Mouse (Mus musculus): Measurements from ENCODE around the gene Usp50. TPM values are rescaled to one million over a fixed set of nuclear protein-coding genes. Genes with fewer than 3 reads are reported as not detected.

Gene Usp50
- polyA plus RNA-seq, 1 experiment from 2014 or later = 3.2 TPM

GRCm38 (mm10) chr2:126675169-126676121, 107.8 kb downstream of the Usp50 start:
- Histone ChIP-seq H3K9me3 (0 out of 2 replicates have a peak, but pooled peaks cover 3% of the 10 kb centered on the region), H3K9ac (peak overlapping the region; percentile 100), H3K36me3 (replicated peaks) (peaks cover 17% of the 10 kb centered on the region), H3K4me2 (peak overlapping the region; percentile 79), H3K4me3 (replicated peaks) (peak overlapping the region; percentile 98), H3K27me3 (no peaks in the 10 kb centered on the region), H3K27ac (peak overlapping the region; percentile 100), H3K4me1 (peaks cover 36% of the 10 kb centered on the region)
- ATAC-seq (ENCODE audit: low FRiP score) = peak; percentile 94
- WGBS = under 1% methylated on average over 95 of the region's 99 CpGs

- Histone ChIP-seq H3K27ac (peak overlapping the region; percentile 100), H3K4me1 (peaks cover 36% of the 10 kb centered on the region), H3K36me3 (replicated peaks) (peaks cover 14% of the 10 kb centered on the region), H3K9me3 (no peaks in the 10 kb centered on the region), H3K9ac (peak overlapping the region; percentile 100), H3K27me3 (no peaks in the 10 kb centered on the region), H3K4me2 (peak overlapping the region; percentile 79), H3K4me3 (replicated peaks) (peak overlapping the region; percentile 98)
- ATAC-seq (ENCODE audit: low FRiP score) = peak; percentile 71
- under 1% methylated on average over 75 of the region's 77 CpGs for WGBS
Observed at GRCm38 (mm10) chr2:126674441-126675168, 108.7 kb downstream of the Usp50 start.

DNA sequence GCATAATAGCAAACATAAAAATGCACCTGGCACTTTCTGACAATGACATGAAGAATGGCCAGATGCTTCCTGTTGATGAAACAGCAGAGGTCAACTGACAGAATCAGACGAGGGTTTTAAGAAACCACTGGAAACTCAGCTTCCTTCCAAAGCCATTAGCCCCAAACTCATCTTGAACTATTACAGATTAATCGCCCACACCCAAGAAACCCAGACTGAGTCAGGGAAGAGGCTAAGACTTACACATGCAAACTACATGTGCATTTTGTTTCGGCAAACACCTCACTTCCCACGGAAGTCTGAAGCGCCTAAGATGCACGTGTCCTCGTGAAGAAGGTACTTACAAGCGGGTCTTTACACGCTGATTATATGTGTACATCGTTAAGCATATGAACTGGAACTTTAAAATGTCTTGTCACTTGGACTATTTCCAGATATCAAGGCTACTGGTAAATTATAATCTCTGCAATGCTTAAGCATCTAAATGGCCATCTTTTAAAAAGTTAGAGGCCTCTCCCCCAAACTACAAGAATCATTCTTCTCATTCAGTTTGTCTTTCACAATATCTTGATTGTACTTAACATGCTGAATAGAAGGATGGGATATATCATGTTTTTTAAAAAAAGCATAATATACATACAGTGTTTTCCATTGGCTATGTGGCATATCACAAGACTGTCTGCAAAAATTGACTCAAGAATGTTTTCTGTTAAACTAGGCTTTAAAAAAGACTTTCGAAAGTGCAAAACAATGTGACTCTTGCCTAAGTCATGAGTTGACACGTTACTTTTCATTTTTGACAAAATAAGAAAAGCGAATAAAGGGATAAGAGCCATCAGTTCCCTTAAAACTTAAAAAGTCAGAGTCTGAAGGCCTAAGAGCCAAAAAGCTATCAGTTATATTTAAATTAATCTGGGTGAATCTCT, 109.7 kb downstream of the Usp50 start:
- Histone ChIP-seq H3K4me3 (replicated peaks) (peak overlapping the region; percentile 98), H3K9me3 (no peaks in the 10 kb centered on the region), H3K4me2 (peak overlapping the region; percentile 79), H3K36me3 (replicated peaks) (peaks cover 7% of the 10 kb centered on the region; the same call in 1 of the 2 replicates), H3K27ac (no peak overlapping the region; the same call in 1 of the 2 replicates), H3K4me1 (peaks cover 36% of the 10 kb centered on the region), H3K27me3 (no peaks in the 10 kb centered on the region), H3K9ac (peak overlapping the region; percentile 100)
- 70% methylated on average over 13 of the region's 13 CpGs for WGBS
- ATAC-seq (ENCODE audit: low FRiP score) = no peak

- 92% methylated on average over 5 of the region's 5 CpGs for WGBS
- ATAC-seq (ENCODE audit: low FRiP score) = no peak
Observed at GRCm38 (mm10) chr2:126668621-126669252, 114.5 kb downstream of the Usp50 start.

DNA sequence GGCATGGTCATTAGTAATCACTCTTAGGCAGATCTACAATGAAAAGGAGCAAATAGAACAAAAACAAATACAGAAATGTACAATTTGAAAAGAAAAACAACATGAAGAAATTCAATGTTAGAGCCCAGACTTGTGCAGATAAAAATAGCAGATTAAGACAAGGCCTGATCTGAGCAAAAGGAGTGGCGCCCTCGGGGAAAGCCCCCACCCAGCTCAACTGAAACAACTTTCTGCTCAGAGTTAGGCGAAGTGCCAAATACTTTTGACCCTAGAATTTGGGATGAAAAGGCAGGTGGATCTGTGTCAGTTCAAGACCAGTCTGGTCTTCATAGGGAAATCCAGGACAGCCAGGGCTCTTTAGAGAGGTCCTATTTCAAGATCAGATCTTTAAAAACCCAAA, 117.3 kb downstream of the Usp50 start:
- no peaks in the 10 kb centered on the region for H3K9me3 ChIP-seq
- no peaks in the 10 kb centered on the region for H3K4me1 ChIP-seq
- no peak for ATAC-seq (ENCODE audit: low FRiP score)
- H3K27me3 ChIP-seq = no peaks in the 10 kb centered on the region
- H3K4me3 ChIP-seq (replicated peaks) = no peak overlapping the region
- H3K27ac ChIP-seq = no peak overlapping the region
- H3K4me2 ChIP-seq = no peak overlapping the region
- H3K36me3 ChIP-seq (replicated peaks) = no peaks in the 10 kb centered on the region
- 93% methylated on average over 3 of the region's 3 CpGs for WGBS
- no peak overlapping the region for H3K9ac ChIP-seq

More at GRCm38 (mm10) chr2:126668621-126669252, 114.5 kb downstream of the Usp50 start:
- H3K27ac ChIP-seq = no peak overlapping the region
- H3K9ac ChIP-seq = no peak overlapping the region
- H3K36me3 ChIP-seq (replicated peaks) = no peaks in the 10 kb centered on the region
- H3K4me2 ChIP-seq = no peak overlapping the region
- H3K27me3 ChIP-seq = no peaks in the 10 kb centered on the region
- H3K4me1 ChIP-seq = peaks cover 20% of the 10 kb centered on the region
- no peaks in the 10 kb centered on the region for H3K9me3 ChIP-seq
- no peak overlapping the region for H3K4me3 ChIP-seq (replicated peaks)

DNA sequence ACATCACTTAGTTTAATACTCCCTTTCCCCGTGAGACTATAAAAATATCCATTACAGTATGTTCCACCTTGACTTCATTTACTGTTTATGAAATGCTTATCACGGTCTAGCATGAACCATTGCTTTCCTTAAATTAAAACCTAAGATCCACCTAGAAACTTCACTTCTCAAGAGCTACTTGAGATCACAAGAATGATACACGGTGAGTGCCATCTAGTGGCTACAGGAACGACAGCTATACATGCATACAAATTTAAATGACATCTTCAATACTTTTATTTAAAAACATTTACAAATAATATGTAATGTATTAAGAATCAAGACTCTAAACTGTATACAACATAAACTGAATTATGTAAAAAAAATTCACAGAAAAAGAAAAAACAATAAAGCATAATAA, 119.8 kb downstream of the Usp50 start:
- no peak overlapping the region for H3K4me3 ChIP-seq (replicated peaks)
- no peak overlapping the region for H3K27ac ChIP-seq
- no peaks in the 10 kb centered on the region for H3K27me3 ChIP-seq
- 68% methylated on average over 4 of the region's 4 CpGs for WGBS
- H3K9me3 ChIP-seq = no peaks in the 10 kb centered on the region
- no peak for ATAC-seq (ENCODE audit: low FRiP score)
- H3K4me2 ChIP-seq = no peak overlapping the region
- no peak overlapping the region for H3K9ac ChIP-seq
- no peaks in the 10 kb centered on the region for H3K36me3 ChIP-seq (replicated peaks)
- no peaks in the 10 kb centered on the region for H3K4me1 ChIP-seq

Other genes with a start within 250 kb of the Usp50 start
- 5.2 and 8.8 TPM in 2 replicates for gene Slc27a2, start 231.1 kb downstream of the Usp50 start, polyA plus RNA-seq (2016; fragmentation: Nextera tagmentation; extraction: Ambion mirVana)
- 0.90 and 0.91 TPM in 2 replicates for gene Hdc, start 164.2 kb downstream of the Usp50 start, polyA plus RNA-seq (2016; fragmentation: Nextera tagmentation; extraction: Ambion mirVana)
- 75.5 and 85.3 TPM in 2 replicates for gene Gabpb1, start 107.1 kb downstream of the Usp50 start, polyA plus RNA-seq (2016; fragmentation: Nextera tagmentation; extraction: Ambion mirVana)
- 39.7 and 41.6 TPM in 2 replicates for gene Usp8, start 76.1 kb downstream of the Usp50 start, polyA plus RNA-seq (2016; fragmentation: Nextera tagmentation; extraction: Ambion mirVana)
- 40.2 and 43.5 TPM in 2 replicates for gene Trpm7, start 92.8 kb upstream of the Usp50 start, polyA plus RNA-seq (2016; fragmentation: Nextera tagmentation; extraction: Ambion mirVana)
- 36.9 and 37.2 TPM in 2 replicates for gene Sppl2a, start 149.8 kb upstream of the Usp50 start, polyA plus RNA-seq (2016; fragmentation: Nextera tagmentation; extraction: Ambion mirVana)
- 12.1 and 15.0 TPM in 2 replicates for gene Ap4e1, start 225.2 kb upstream of the Usp50 start, polyA plus RNA-seq (2016; fragmentation: Nextera tagmentation; extraction: Ambion mirVana)